Mouse (Mus musculus) regulatory T cell (primary cell): Measurements from ENCODE around the gene Zfp189.
"Not testable (repeated sequence)": the region's sequence is repeated elsewhere in the genome, so short reads cannot be mapped to it uniquely, and the experiment has no call there.

Source experiments
- in situ Hi-C: fragments of 300-600 bp; cut with MboI, MseI; formaldehyde crosslinking; loops from one replicate; pipeline ENCODE4 v1.15.1; 2025; ENCODE audit warnings: high pct_unique_total_duplicates

Zfp189 gene

GRCm38 (mm10) chr4:49520572-49521340 is at the start of gene Zfp189, which contains the start of gene Mrpl50:
TSS of gene Zfp189 (plus strand) at chr4:49521176.
TSS of gene Mrpl50 (minus strand) at chr4:49521093.
- in situ Hi-C loops, result loop anchor here (5.0 kb wide), 1 partner anchor 112 kb away; the partner anchor contains the start of gene Rnf20

- in situ Hi-C loops, result no loop called here
Observed at GRCm38 (mm10) chr4:49473435-49474100, 47.4 kb upstream of the Zfp189 start, which contains the start of gene Acnat1. TSS of gene Acnat1 (minus strand) at chr4:49473912.

GRCm38 (mm10) chr4:49474583-49474982 is 46.4 kb upstream of the Zfp189 start:
- in situ Hi-C loops, result no loop called here

GRCm38 (mm10) chr4:49478118-49478877 is 42.7 kb upstream of the Zfp189 start:
- in situ Hi-C loops, result no loop called here

GRCm38 (mm10) chr4:49479035-49479434 is 41.9 kb upstream of the Zfp189 start:
- in situ Hi-C loops, result not testable (repeated sequence)

GRCm38 (mm10) chr4:49480104-49480760 is 40.7 kb upstream of the Zfp189 start:
- in situ Hi-C loops, result no loop called here

- in situ Hi-C loops, result no loop called here
Observed at GRCm38 (mm10) chr4:49480896-49481295, 40.1 kb upstream of the Zfp189 start.

- in situ Hi-C loops, result no loop called here
Observed at GRCm38 (mm10) chr4:49485442-49485841, 35.5 kb upstream of the Zfp189 start.

GRCm38 (mm10) chr4:49485934-49486650 is 34.9 kb upstream of the Zfp189 start:
- in situ Hi-C loops, result not testable (repeated sequence)

- in situ Hi-C loops, result no loop called here
Observed at GRCm38 (mm10) chr4:49503563-49503962, 17.4 kb upstream of the Zfp189 start.

GRCm38 (mm10) chr4:49506386-49506785 is 14.6 kb upstream of the Zfp189 start, which contains the start of gene Baat:
TSS of gene Baat (minus strand) at chr4:49506557.
- in situ Hi-C loops, result no loop called here

- in situ Hi-C loops, result no loop called here
Observed at GRCm38 (mm10) chr4:49509183-49509582, 11.8 kb upstream of the Zfp189 start.

GRCm38 (mm10) chr4:49510236-49510835 is 10.6 kb upstream of the Zfp189 start:
- in situ Hi-C loops, result not testable (repeated sequence)

- in situ Hi-C loops, result no loop called here
Observed at GRCm38 (mm10) chr4:49512636-49513035, 8.3 kb upstream of the Zfp189 start.

GRCm38 (mm10) chr4:49514441-49514840 is 6.5 kb upstream of the Zfp189 start:
- in situ Hi-C loops, result no loop called here

- in situ Hi-C loops, result no loop called here
Observed at GRCm38 (mm10) chr4:49519476-49519875, 1.5 kb upstream of the Zfp189 start.

GRCm38 (mm10) chr4:49521346-49521745 is 370 bp downstream of the Zfp189 start:
- in situ Hi-C loops, result loop anchor here (5.0 kb wide), 1 partner anchor 111 kb away; the partner anchor contains the start of gene Rnf20

GRCm38 (mm10) chr4:49522576-49522975 is 1.6 kb downstream of the Zfp189 start:
- in situ Hi-C loops, result loop anchor here (5.0 kb wide), 1 partner anchor 110 kb away; the partner anchor contains the start of gene Rnf20

GRCm38 (mm10) chr4:49535036-49535435 is 14.1 kb downstream of the Zfp189 start:
- in situ Hi-C loops, result no loop called here

- in situ Hi-C loops, result no loop called here
Observed at GRCm38 (mm10) chr4:49535675-49536294, 14.8 kb downstream of the Zfp189 start.
